Mouse (Mus musculus) spleen, postnatal 4 days (tissue): Measurements from ENCODE around the gene Gm4922.

Source experiments
- DNase-seq, 2 experiments: peaks; one replicate each; pipeline ENCODE4 v3.0.0; 2022; ENCODE audit warnings: low spot score in 2 of 2

The Gm4922 gene

DNA sequence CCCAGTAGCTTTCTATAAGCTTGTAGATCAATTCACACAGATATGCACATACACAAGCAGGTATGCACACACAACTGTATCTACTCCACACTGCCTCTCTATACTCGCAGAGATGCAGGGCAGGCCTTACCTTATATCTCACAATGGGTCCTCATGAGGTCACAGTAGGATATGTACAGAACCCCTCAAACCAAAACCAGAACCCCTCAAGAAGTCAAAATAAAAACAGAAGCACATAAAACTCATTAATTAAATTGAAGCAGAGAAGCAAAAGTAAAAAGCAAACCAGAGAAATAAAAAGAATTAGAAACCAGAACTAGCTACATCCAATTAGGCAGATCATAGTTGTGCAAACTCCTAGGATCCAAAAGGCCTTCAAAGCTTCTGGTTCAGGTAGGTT lies at the start of gene Gm4922:
Gene Gm4922, minus strand, starts transcription at position 101 of the 400 bp plus-strand sequence.
- DNase-seq: no peak

DNA sequence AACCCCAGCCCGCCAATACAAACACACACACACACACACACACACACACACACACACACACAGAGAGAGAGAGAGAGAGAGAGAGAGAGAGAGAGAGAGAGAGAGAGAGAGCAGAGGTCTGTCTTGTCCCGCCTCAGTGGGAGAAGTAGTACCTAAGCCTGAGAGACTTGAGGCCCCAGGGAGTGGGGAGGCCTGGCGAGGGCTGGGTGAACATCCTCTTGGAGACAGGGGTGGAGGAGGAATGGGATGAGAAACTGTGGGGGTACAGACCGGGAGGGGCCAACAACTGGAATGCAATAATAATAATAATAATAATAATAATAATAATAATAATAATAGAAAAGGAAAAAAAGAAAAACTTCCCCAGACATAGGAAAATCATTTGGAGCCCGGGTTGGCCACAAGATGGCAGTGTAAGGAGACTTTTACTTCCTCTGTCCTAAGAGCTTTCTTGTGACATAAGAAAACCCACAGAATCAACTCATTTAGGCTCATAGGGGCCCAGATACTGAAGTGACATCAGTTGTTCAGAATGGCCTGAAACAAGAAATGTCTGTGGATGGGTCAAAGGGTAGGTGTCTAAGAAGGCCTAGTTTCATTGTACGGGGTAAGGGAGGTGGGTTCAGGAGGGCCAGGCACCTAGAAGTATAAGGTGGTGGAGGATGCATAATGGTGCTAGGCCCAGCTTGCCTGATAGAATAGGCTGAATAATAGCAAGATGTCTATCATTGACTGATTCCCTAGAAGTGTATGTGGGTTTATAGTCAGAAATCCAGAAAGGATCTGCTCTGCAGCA lies 49.3 kb upstream of the Gm4922 start:
- DNase-seq: no peak

- no peak for DNase-seq
Observed at GRCm38 (mm10) chr10:18834389-18834788, 47.8 kb upstream of the Gm4922 start.

- DNase-seq: no peak
Observed at GRCm38 (mm10) chr10:18831823-18832222, 45.2 kb upstream of the Gm4922 start.

DNA sequence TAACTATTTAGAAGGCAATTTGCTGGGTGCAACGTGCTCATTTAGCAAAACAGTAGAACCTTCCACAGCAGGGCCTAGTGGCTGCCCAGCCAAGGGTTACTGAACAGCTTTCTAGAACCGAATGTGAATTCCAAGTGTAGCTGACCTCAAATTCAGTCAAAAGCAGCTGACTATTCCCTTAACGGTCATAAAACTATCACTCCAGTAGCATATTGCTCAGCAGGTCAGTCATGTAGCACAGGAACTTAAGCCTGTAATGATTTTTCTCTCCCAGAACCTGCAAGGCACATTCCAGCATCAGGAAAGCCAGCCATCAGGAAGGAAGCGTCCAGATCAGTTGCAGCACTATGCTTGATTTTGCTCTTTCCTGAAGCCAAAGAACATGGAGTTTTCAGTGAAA lies 43.8 kb upstream of the Gm4922 start:
- no peak for DNase-seq

- no peak for DNase-seq
Observed at GRCm38 (mm10) chr10:18827936-18828335, 41.3 kb upstream of the Gm4922 start.

DNA sequence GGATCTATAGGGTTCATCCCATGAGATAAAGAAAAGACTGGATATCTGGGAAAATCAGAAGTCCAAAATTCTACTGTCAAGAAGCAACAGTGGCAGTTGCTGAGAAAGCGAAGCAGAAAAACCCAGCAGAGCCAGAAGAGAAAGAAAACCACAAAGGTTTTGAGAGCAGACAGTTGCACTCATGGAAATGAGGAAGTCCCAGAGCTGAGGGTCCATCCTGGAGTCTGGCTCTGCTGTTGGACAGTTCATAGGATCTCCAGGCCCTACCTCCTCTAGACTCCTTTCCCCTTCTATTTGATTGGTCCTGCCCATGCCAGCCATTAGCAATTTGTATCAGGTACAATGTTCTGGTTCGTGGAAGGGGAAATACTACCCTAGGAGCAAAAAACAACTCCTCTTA lies 39.5 kb upstream of the Gm4922 start:
- DNase-seq: no peak

DNA sequence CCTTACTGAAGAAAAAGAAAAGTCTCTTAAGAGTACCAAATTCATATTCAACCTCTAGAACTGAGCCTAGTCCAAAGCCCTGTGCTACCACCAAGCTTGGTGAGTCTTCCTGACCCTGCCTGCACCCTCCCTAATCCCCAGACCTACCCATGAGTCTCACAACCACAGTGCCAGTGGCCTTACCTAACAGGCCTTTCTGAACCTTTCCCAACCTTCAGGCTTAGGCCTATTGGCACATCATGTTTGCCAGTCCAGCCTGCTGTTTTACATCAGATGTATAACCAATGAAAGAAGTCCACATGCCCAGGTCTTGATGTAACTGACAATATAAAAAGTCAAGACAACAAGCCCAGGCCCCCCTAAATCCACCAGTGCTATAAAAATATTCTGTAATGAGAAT lies 38.5 kb upstream of the Gm4922 start:
- DNase-seq: no peak

GRCm38 (mm10) chr10:18816560-18816959 lies 30.0 kb upstream of the Gm4922 start:
- no peak for DNase-seq

DNA sequence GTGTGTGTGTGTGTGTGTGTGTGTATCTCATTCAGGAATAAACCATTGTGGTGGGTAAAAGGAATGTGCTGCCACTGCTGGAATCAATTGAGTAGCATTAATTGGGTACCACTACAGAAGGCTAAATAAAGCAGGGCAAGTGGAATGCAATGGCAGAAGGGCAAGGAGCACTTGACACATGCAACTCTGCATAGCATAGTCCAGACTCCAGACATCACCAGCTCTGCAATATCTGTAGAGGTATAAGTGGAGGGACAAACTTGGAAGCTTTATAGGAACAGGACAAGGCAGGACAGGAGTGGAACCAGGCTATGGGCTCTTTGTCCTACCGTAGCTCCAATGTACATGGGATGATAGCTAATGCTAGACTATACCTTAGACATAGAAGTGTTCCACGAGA lies 25.2 kb upstream of the Gm4922 start:
- DNase-seq: no peak

- DNase-seq: no peak
Observed at GRCm38 (mm10) chr10:18790063-18790462, 3.5 kb upstream of the Gm4922 start.

DNA sequence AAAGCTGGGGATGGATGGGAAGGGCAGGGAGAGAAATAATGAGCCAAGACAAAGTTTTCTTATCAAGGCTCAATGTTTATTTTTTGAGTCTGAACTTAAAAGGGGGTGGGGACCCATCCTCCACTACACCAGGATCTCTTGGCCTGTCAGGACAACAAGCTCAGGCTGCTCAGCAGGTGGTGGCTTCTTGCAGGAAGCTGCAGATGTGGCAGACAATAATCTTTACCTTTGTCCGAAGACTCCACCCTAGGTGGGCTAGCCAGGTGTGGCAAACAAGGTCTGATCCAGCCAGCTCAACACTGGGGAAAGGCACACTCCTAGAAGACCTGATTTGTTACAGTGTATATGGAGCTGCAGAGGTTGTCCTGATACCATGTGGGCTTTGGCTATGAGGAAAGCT lies 2.0 kb upstream of the Gm4922 start:
- DNase-seq: no peak

- no peak for DNase-seq
Observed at GRCm38 (mm10) chr10:18777546-18777945, 9.0 kb downstream of the Gm4922 start.

GRCm38 (mm10) chr10:18772537-18773179 lies 13.9 kb downstream of the Gm4922 start:
- no peak for DNase-seq

GRCm38 (mm10) chr10:18769909-18770308 lies 16.7 kb downstream of the Gm4922 start:
- DNase-seq: no peak

DNA sequence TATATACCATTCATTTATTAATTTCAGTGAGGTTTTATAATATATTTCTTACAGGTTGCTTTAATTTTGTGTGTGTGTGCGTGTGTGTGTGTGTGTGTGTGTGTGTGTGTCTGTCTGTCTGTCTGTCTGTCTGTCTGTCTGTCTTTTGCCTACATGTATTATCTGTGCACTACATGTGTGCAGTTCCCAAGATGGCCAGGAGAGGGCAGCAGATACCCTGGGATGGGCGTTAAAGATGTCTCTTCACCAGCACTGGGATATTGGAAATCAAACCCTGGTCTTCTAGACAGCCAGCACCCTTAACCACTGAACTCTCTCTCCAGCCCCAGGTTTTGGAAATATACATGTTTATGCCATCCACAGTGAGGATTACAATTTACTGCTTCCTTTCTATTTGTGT lies 26.4 kb downstream of the Gm4922 start:
- DNase-seq: peak; percentile 20 to 71

DNA sequence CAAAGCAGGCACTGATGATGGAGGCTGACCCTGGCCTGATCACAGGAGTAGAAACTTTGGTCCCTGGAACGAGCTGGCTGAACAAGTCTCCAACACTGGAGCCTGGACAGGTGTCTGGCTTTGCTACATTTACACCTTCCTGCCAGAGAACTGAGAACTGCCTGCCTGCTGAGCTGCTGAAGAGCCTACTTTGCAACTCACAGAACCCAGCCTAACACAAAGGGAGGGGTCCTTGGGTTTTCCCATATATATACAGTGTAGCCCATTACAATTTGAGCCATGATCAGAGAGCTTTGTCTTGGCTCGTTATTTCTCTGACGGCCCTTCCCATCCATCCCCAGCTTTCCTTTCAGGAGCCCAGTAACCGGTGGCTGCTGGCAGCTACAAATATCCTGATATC lies 36.5 kb downstream of the Gm4922 start:
- no peak for DNase-seq

DNA sequence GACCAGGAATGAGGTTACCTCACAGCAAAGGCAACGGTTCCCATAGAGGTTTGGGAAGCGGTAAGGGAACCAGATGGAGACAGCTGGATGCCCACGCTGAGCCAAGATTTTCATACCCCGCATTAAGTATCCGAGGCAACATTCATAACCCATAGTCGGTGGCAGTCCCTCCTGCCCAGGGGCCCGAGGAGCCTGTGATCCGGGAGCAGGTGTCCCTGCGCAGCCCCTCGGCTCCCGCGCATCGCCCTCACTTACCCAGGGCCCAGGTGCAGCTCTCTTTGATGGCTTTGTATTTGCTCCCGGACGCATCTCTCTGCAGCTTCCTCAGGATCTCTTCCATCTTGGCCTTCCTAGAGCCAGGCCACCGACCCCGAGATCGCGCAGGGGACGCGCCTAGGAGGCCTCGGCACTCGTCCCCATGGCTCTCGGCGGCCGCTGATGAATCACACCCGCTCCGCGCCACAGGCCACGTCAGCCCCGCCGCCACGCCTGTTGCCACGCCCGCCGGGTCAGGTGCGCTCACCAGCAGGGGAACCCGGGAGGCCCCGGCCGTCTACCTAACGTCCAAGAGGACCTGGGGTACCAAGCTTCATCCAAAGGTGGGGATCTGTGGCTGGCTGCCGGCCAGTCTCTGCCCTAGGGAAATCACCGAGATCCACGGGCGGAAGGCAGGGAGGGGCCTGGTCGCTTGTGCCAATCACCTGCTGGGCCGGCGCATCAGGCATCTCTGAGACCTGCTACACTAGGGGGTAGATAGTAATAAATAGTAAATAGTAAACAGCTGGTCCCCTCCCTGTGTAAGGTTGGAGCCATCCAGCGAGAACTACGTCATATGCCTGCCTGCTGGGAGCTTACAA lies 43.1 kb downstream of the Gm4922 start, which contains the start of gene Arfgef3:
Gene Arfgef3, minus strand, starts transcription at position 664 of the 857 bp plus-strand sequence.
- peak in 1 of 2 experiments; percentile 62 for DNase-seq

DNA sequence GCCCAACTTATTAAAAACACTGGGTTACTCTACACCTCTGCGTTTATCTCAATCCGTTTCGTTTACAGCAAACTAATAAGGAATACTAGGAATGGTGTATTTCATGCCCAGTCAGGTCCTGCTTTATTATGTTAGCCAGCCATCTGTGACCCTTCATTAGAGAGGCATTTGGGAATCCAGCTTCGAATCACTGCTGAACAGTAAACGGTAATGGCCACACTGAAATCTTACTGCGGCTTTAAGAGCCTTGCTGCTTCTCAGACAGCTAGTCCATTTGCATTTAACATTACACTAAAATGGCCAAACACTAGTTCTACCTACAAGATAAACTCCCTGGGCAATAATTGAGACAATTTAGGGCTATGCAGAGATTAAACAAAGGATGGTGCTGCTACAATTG lies 44.5 kb downstream of the Gm4922 start:
- DNase-seq: no peak

GRCm38 (mm10) chr10:18741024-18741423 lies 45.6 kb downstream of the Gm4922 start:
- DNase-seq: no peak
